Mouse (Mus musculus) brain, embryonic 14.5 days (tissue): ENCODE measurements at regions not wholly inside any gene's neighbourhood (a gene's known extent, or its start where the extent isn't known, plus 50 kb on each side); places are given as distances from the start of the nearest gene placed in this dataset.

Source experiments
- CTCF ChIP-seq: fragments of 200-500 bp; IDR thresholded peaks from 2 replicates; pipeline ENCODE4 v1.5.1; 2012; ENCODE audit warnings: inconsistent platforms, mild to moderate bottlenecking, moderate library complexity, borderline replicate concordance; ENCODE audit not compliant: insufficient read depth, insufficient read length; ENCODE audit errors: extremely low read depth
- POLR2A ChIP-seq: fragments of 200-500 bp; IDR thresholded peaks from 2 replicates; pipeline ENCODE4 v1.6.1; 2012; ENCODE audit warnings: mild to moderate bottlenecking, inconsistent platforms, borderline replicate concordance; ENCODE audit not compliant: poor library complexity, insufficient read depth, insufficient read length, severe bottlenecking; ENCODE audit errors: extremely low read depth

GRCm38 (mm10) chr3:21265491-21265890 is 811.0 kb upstream of the Tbl1xr1 start:
- TF ChIP-seq CTCF (no peak), POLR2A (no peak)
